Mouse (Mus musculus) liver, embryonic 14.5 days (tissue): Measurements from ENCODE around the gene Lgals2. TPM values are rescaled to one million over a fixed set of nuclear protein-coding genes. Genes with fewer than 3 reads are reported as not detected.
A peak's percentile ranks its signal among the peaks of the same experiment; 100 is the strongest.

ENCODE experiments used
- ATAC-seq: fragments of 200-750 bp; cut with Nextera tagmentation; 2 replicates; pipeline ENCODE4 v1.8.0; 2017; ENCODE audit warnings: moderate number of reproducible peaks, mild to moderate bottlenecking, moderate library complexity; ENCODE audit not compliant: insufficient read depth
- DNase-seq, 3 experiments: peaks; one replicate each; pipeline ENCODE4 v3.0.0-alpha.2; 2012 to 2013; ENCODE audit warnings: low read depth in 3 of 3, low spot score in 3 of 3
- H3K27ac ChIP-seq: fragments of 300-500 bp; sonication (generic); 2 replicates; pipeline ENCODE4 v1.5.1; 2014; ENCODE audit warnings: moderate library complexity, mild to moderate bottlenecking, control low read depth, inconsistent platforms
- H3K27me3 ChIP-seq: fragments of 300-500 bp; sonication (generic); 2 replicates; pipeline ENCODE4 v1.6.1; 2014; ENCODE audit warnings: mild to moderate bottlenecking, low read length, moderate library complexity; ENCODE audit not compliant: control insufficient read depth, insufficient read depth
- H3K36me3 ChIP-seq: fragments of 300-500 bp; sonication (generic); replicated peaks from 2 replicates; pipeline ENCODE4 v1.6.1; 2014; ENCODE audit warnings: low read depth; ENCODE audit not compliant: control insufficient read depth, insufficient read depth
- H3K4me1 ChIP-seq, 2 experiments: fragments of 200-500 bp in 1 of 2; fragments of 300-500 bp in 1 of 2; sonication (generic) in 1 of 2; replicated peaks; 2 replicates each; pipeline ENCODE4 v1.6.1; 2012 to 2014; ENCODE audit warnings: antibody characterized with exemption in 1 of 2, inconsistent platforms in 1 of 2, low read length in 1 of 2; ENCODE audit not compliant: control insufficient read depth in 2 of 2, insufficient read depth in 2 of 2
- H3K4me2 ChIP-seq: fragments of 300-500 bp; sonication (generic); 2 replicates; pipeline ENCODE4 v1.6.1; 2014; ENCODE audit warnings: low read depth, mild to moderate bottlenecking, control low read depth, moderate library complexity
- H3K4me3 ChIP-seq, 2 experiments: fragments of 200-500 bp in 1 of 2; fragments of 300-500 bp in 1 of 2; sonication (generic) in 1 of 2; 2 replicates each; pipeline ENCODE4 v1.5.1; 2012 to 2014; ENCODE audit warnings: low read depth in 2 of 2, low read length in 2 of 2, mild to moderate bottlenecking in 2 of 2, control low read depth in 1 of 2, inconsistent platforms in 1 of 2, moderate library complexity in 1 of 2; ENCODE audit not compliant: insufficient read depth in 1 of 2
- H3K9ac ChIP-seq: fragments of 300-500 bp; sonication (generic); replicated peaks from 2 replicates; pipeline ENCODE4 v1.6.1; 2014; ENCODE audit warnings: mild to moderate bottlenecking, control low read depth, moderate library complexity
- H3K9me3 ChIP-seq: fragments of 300-500 bp; sonication (generic); 2 replicates; pipeline ENCODE4 v1.6.1; 2016; ENCODE audit warnings: low read length, mixed read lengths; ENCODE audit not compliant: control insufficient read depth
- CTCF ChIP-seq: IDR thresholded peaks from 2 replicates; pipeline ENCODE4 v1.5.1; 2016; ENCODE audit warnings: antibody characterized with exemption, low read depth, control low read depth
- EP300 ChIP-seq: IDR thresholded peaks from 2 replicates; pipeline ENCODE4 v1.6.1; 2016; ENCODE audit warnings: antibody characterized with exemption, low read depth
- WGBS: fragments of 180-500 bp; shearing (Covaris S2); extraction: QIAGEN DNeasy Blood & Tissue Kit; methylation state at CpG from one replicate; pipeline ENCODE4 v1.1.7; 2014; ENCODE audit not compliant: insufficient replicate concordance; 5-methylcytosine and 5-hydroxymethylcytosine counted together
- polyA plus RNA-seq, 2 experiments: library from polyadenylated mRNA; depleted of rRNA in 1 of 2; stranded (reverse) in 1 of 2; unstranded in 1 of 2; fragments of >200 nt; fragmentation: Nextera tagmentation in 1 of 2; extraction: Ambion mirVana in 1 of 2; gene quantifications; 2 replicates each; pipeline versions ENCODE4 v1.2.1 to v1.2.3; 2012 to 2014

Lgals2 gene
- polyA plus RNA-seq, 2 experiments = 9.8 to 14.0 TPM

DNA sequence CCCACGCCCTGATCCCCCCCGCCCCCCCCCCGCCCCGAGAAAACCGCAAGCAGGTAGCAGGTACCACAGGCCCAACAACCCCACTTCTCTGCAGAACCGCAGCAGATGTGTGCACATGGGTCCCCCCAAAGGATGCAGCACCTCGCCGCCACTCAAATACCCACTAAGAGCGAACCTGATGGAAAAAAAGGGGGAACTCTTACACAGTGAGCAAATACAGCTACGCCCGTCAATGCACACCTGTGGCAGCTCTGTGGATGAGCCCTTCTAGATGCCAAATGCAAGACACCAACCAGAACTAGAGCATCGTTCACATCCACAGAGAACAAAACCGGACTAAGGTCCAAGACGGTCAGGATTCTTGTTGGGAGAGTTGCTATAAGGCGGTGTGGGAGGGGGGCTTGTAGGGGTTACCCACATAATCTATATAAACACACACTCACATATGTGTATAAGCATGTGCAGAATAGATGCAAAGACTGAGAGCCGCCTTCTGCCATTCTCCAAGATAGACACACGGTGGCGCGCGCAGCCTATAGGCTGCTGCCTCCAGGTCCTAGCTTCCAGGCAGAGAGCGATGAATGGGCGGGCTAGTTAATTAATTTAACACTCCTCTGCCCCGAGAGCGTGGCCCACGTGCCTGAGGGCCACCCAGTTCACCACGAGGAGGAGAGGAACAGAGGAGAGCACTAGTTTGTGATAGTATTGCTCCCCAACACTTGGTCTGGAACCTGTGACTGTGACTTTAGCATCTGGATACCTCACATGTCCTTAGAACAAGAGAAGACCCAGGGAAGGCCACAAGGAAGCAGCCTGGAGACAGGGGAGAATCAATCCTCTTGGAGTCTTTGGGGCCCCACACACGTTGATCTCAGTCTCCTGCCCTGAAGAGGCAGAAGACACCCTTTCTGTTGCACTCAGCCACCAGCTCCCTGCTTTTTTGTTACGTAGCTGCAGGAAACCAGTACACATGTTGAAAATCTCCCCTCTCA, 28.8 kb downstream of the Lgals2 start:
- TF ChIP-seq EP300 (no peak), CTCF (peak; percentile 90)
- 17% methylated on average over 28 of the region's 28 CpGs for WGBS
- no peak; the same call in 1 of the 2 replicates for ATAC-seq

DNA sequence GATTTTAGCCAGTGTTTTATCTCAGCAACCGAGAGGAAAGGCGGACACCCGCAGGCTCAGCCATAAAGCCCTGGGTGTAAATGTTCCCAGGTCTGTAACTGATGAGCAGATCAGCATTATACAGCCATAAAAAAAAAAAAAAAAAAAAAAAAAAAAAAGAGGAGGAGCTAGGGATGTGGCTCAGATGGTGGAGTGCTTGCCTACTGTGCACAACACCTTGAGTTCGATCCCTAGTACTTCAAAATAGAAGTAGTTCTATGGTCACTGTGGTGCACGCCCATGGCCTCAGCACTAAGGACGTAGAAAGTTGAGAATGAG, 39.3 kb downstream of the Lgals2 start:
- H3K9ac ChIP-seq = no peak overlapping the region
- H3K4me1 ChIP-seq = peaks cover 3 to 7% of the 10 kb centered on the region in 2 experiments; a peak in 3 of 4 replicates
- no peaks in the 10 kb centered on the region for H3K27me3 ChIP-seq
- ATAC-seq = no peak
- 22% methylated on average over 6 of the region's 6 CpGs for WGBS
- no peaks in the 10 kb centered on the region for H3K9me3 ChIP-seq
- no peak for TF ChIP-seq CTCF
- no peak for TF ChIP-seq EP300
- no peak overlapping the region for H3K4me3 ChIP-seq
- DNase-seq = no peak
- H3K27ac ChIP-seq = no peak overlapping the region
- no peak overlapping the region for H3K4me2 ChIP-seq
- no peaks in the 10 kb centered on the region for H3K36me3 ChIP-seq

More for the DNA sequence above, 28.8 kb downstream of the Lgals2 start:
- Histone ChIP-seq H3K9me3 (no peaks in the 10 kb centered on the region), H3K4me2 (no peak overlapping the region), H3K4me1 (peaks cover 0 to 5% of the 10 kb centered on the region in 2 experiments; a peak in 1 of 4 replicates), H3K9ac (no peak overlapping the region), H3K27ac (no peak overlapping the region), H3K36me3 (no peaks in the 10 kb centered on the region), H3K4me3 (no peak overlapping the region), H3K27me3 (no peaks in the 10 kb centered on the region)
- DNase-seq = peak in 1 of 3 experiments; percentile 47

DNA sequence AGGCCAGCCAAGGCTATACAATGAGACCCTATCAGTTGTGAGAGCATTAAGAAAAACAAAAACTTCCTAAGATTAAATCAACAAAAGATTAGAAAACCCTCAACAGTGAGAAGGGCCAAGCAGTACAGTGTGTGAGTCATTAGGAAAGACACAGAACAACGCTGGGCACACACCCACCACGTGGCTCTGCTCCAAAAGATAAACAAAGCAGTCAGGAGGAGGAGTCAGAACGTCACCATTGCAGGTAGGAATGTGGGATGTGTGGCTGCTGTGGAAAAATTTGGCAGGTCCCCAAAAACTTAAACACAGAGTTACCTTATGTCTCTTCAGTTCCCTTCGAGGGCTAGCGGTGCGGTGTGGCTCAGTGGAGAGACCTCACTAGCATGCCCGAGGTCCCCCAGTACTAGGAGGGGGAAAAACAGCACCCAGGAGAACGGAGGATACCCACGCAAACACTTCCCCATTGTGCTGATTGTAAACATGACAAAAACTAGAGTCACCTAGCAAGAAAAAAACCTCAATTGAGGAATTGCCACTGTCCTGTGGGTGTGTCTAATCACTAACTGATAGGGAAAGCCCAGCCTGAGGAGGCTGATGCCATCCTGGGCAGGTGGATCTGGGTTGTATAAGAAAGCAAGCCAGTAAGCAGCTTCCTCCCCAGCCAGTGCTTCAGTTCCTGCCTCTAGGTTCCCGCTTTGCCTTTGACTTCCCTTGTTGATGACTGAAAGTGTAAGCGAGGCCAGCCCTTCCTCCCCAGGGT, 39.8 kb downstream of the Lgals2 start:
- no peaks in the 10 kb centered on the region for H3K9me3 ChIP-seq
- DNase-seq = no peak
- no peak for ATAC-seq
- no peaks in the 10 kb centered on the region for H3K36me3 ChIP-seq
- H3K27ac ChIP-seq = no peak overlapping the region
- TF ChIP-seq EP300 (no peak), CTCF (no peak)
- no peak overlapping the region for H3K9ac ChIP-seq
- H3K27me3 ChIP-seq = no peaks in the 10 kb centered on the region
- peaks cover 3 to 7% of the 10 kb centered on the region in 2 experiments; a peak in 3 of 4 replicates for H3K4me1 ChIP-seq
- WGBS = 20% methylated on average over 11 of the region's 11 CpGs
- no peak overlapping the region for H3K4me3 ChIP-seq
- no peak overlapping the region for H3K4me2 ChIP-seq

DNA sequence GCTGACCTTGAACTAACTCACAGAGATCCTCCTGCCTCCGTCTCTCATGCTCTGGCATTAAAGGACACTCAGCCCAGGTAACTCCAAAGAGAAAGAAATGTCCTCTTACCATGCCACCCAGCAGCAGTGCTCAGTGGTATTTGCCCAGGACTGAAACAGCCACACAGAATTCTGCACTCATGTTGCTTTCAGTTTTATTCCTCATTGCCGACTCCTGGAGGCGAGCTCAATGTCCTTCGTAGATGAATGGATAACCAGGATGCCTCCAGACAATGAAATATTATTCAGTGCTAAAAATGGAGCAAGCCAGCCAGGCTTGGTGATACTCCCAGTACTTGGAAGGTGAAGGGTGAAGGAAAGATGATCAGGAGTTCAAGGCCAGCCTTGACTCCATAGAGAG, 41.7 kb downstream of the Lgals2 start:
- WGBS = 71% methylated on average over 4 of the region's 4 CpGs
- Histone ChIP-seq H3K4me3 (no peak overlapping the region), H3K36me3 (no peaks in the 10 kb centered on the region), H3K4me1 (peaks cover 3 to 7% of the 10 kb centered on the region in 2 experiments; a peak in 3 of 4 replicates), H3K4me2 (no peak overlapping the region), H3K9ac (no peak overlapping the region), H3K27ac (no peak overlapping the region), H3K9me3 (no peaks in the 10 kb centered on the region), H3K27me3 (no peaks in the 10 kb centered on the region)
- DNase-seq (no peak), ATAC-seq (no peak)
- TF ChIP-seq CTCF (no peak), EP300 (no peak)

DNA sequence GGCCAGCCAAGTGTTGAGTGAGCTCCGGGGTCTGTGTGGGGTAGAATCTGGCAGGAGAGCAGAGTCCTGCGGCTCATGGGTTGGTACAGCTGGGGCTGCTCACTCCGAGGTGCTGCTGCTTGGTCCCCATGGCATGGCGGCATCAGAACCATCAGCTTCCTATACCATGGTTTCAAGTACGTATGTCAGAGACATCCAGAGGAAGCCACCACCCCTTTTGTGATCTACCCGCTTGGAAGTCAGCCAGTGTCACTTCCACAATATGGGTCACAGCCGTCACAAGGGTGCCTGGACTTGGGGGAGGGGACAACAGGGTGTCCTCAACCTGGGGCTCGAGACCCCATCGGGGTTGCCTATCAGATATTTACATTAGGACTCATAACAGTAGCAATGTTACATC, 45.2 kb downstream of the Lgals2 start:
- peaks cover 3% of the 10 kb centered on the region for H3K27me3 ChIP-seq
- H3K4me2 ChIP-seq = no peak overlapping the region
- DNase-seq (no peak), ATAC-seq (no peak)
- TF ChIP-seq EP300 (no peak), CTCF (no peak)
- no peak overlapping the region for H3K27ac ChIP-seq
- WGBS = 57% methylated on average over 9 of the region's 9 CpGs
- H3K4me1 ChIP-seq = peaks cover 0 to under 1% of the 10 kb centered on the region in 2 experiments; a peak in 1 of 4 replicates
- no peak overlapping the region for H3K9ac ChIP-seq
- H3K36me3 ChIP-seq = no peaks in the 10 kb centered on the region
- H3K4me3 ChIP-seq = no peak overlapping the region
- H3K9me3 ChIP-seq = no peaks in the 10 kb centered on the region
